Mouse (Mus musculus) liver, embryonic 15.5 days (tissue): ENCODE measurements at regions not wholly inside any gene's neighbourhood (a gene's known extent, or its start where the extent isn't known, plus 50 kb on each side); places are given as distances from the start of the nearest gene placed in this dataset.
A peak's percentile ranks its signal among the peaks of the same experiment; 100 is the strongest.

Experiments used
- ATAC-seq: fragments of 200-750 bp; cut with Nextera tagmentation; 2 replicates; pipeline ENCODE4 v1.8.0; 2017; ENCODE audit warnings: moderate number of reproducible peaks, mild to moderate bottlenecking, moderate library complexity; ENCODE audit not compliant: insufficient read depth
- H3K27ac ChIP-seq: fragments of 300-500 bp; sonication (generic); replicated peaks from 2 replicates; pipeline ENCODE4 v1.5.1; 2015; ENCODE audit warnings: mild to moderate bottlenecking, inconsistent platforms
- H3K27me3 ChIP-seq: fragments of 300-500 bp; sonication (generic); 2 replicates; pipeline ENCODE4 v1.6.1; 2015; ENCODE audit warnings: mild to moderate bottlenecking, inconsistent platforms
- H3K36me3 ChIP-seq: fragments of 300-500 bp; sonication (generic); replicated peaks from 2 replicates; pipeline ENCODE4 v1.6.1; 2015; ENCODE audit warnings: moderate library complexity, mild to moderate bottlenecking, inconsistent platforms
- H3K4me1 ChIP-seq: fragments of 300-500 bp; sonication (generic); replicated peaks from 2 replicates; pipeline ENCODE4 v1.6.1; 2015; ENCODE audit warnings: inconsistent platforms
- H3K4me2 ChIP-seq: fragments of 300-500 bp; sonication (generic); 2 replicates; pipeline ENCODE4 v1.6.1; 2015; ENCODE audit warnings: moderate library complexity, mild to moderate bottlenecking, inconsistent platforms
- H3K4me3 ChIP-seq: fragments of 300-500 bp; sonication (generic); replicated peaks from 2 replicates; pipeline ENCODE4 v1.5.1; 2015; ENCODE audit warnings: mild to moderate bottlenecking, inconsistent platforms
- H3K9ac ChIP-seq: fragments of 300-500 bp; sonication (generic); 2 replicates; pipeline ENCODE4 v1.6.1; 2015; ENCODE audit warnings: moderate library complexity, mild to moderate bottlenecking, inconsistent platforms
- H3K9me3 ChIP-seq: fragments of 300-500 bp; sonication (generic); replicated peaks from 2 replicates; pipeline ENCODE4 v1.6.1; 2016; ENCODE audit warnings: inconsistent platforms
- WGBS: fragments of 180-500 bp; shearing (Covaris S2); methylation state at CpG from one replicate; pipeline ENCODE4 v1.1.7; 2015; ENCODE audit warnings: mixed read lengths; ENCODE audit not compliant: insufficient replicate concordance; 5-methylcytosine and 5-hydroxymethylcytosine counted together

- Histone ChIP-seq H3K36me3 (no peaks in the 10 kb centered on the region), H3K4me1 (peaks cover 20% of the 10 kb centered on the region), H3K4me2 (peak overlapping the region; percentile 42), H3K27me3 (no peaks in the 10 kb centered on the region), H3K9me3 (no peaks in the 10 kb centered on the region), H3K9ac (no peak overlapping the region), H3K4me3 (no peak overlapping the region), H3K27ac (no peak overlapping the region)
- WGBS: 78% methylated on average over 5 of the region's 5 CpGs
- no peak for ATAC-seq
Observed at GRCm38 (mm10) chr9:47133454-47133853, 134.9 kb downstream of the Gm4791 start.

GRCm38 (mm10) chr9:47133873-47134272 lies 135.3 kb downstream of the Gm4791 start:
- WGBS: 27% methylated on average over 8 of the region's 8 CpGs
- H3K4me3 ChIP-seq: no peak overlapping the region
- H3K9ac ChIP-seq: no peak overlapping the region
- H3K9me3 ChIP-seq: no peaks in the 10 kb centered on the region
- H3K27me3 ChIP-seq: no peaks in the 10 kb centered on the region
- peak; percentile 80; the same call in 1 of the 2 replicates for ATAC-seq
- H3K27ac ChIP-seq: no peak overlapping the region
- peak overlapping the region; percentile 42 for H3K4me2 ChIP-seq
- peaks cover 20% of the 10 kb centered on the region for H3K4me1 ChIP-seq
- no peaks in the 10 kb centered on the region for H3K36me3 ChIP-seq

GRCm38 (mm10) chr9:47134479-47134878 lies 135.9 kb downstream of the Gm4791 start:
- Histone ChIP-seq H3K27me3 (no peaks in the 10 kb centered on the region), H3K4me3 (no peak overlapping the region), H3K9me3 (no peaks in the 10 kb centered on the region), H3K9ac (no peak overlapping the region), H3K4me1 (peaks cover 20% of the 10 kb centered on the region), H3K4me2 (peak overlapping the region; percentile 42), H3K36me3 (no peaks in the 10 kb centered on the region), H3K27ac (no peak overlapping the region)
- 52% methylated on average over 4 of the region's 4 CpGs for WGBS
- 0 out of 2 replicates have a peak, but pooled peaks have one; percentile 40 for ATAC-seq

GRCm38 (mm10) chr9:47136641-47137040 lies 138.1 kb downstream of the Gm4791 start:
- WGBS: 78% methylated on average over 5 of the region's 5 CpGs

GRCm38 (mm10) chr9:47153471-47153870 lies 154.9 kb downstream of the Gm4791 start:
- no peak overlapping the region for H3K9ac ChIP-seq
- 74% methylated on average over 7 of the region's 7 CpGs for WGBS
- H3K4me2 ChIP-seq: no peak overlapping the region
- no peaks in the 10 kb centered on the region for H3K36me3 ChIP-seq
- ATAC-seq: no peak
- H3K4me1 ChIP-seq: no peaks in the 10 kb centered on the region
- no peaks in the 10 kb centered on the region for H3K27me3 ChIP-seq
- H3K4me3 ChIP-seq: no peak overlapping the region
- H3K9me3 ChIP-seq: no peaks in the 10 kb centered on the region
- no peak overlapping the region for H3K27ac ChIP-seq

More at GRCm38 (mm10) chr9:47136641-47137040, 138.1 kb downstream of the Gm4791 start:
- H3K9ac ChIP-seq: no peak overlapping the region
- no peaks in the 10 kb centered on the region for H3K27me3 ChIP-seq
- H3K4me2 ChIP-seq: no peak overlapping the region
- H3K9me3 ChIP-seq: no peaks in the 10 kb centered on the region
- no peak for ATAC-seq
- peaks cover 20% of the 10 kb centered on the region for H3K4me1 ChIP-seq
- H3K4me3 ChIP-seq: no peak overlapping the region
- H3K27ac ChIP-seq: no peak overlapping the region
- no peaks in the 10 kb centered on the region for H3K36me3 ChIP-seq

GRCm38 (mm10) chr9:47165480-47166131 lies 167.1 kb downstream of the Gm4791 start:
- Histone ChIP-seq H3K9me3 (no peaks in the 10 kb centered on the region), H3K4me3 (no peak overlapping the region), H3K9ac (no peak overlapping the region), H3K4me1 (no peaks in the 10 kb centered on the region), H3K4me2 (no peak overlapping the region), H3K27ac (no peak overlapping the region), H3K27me3 (no peaks in the 10 kb centered on the region), H3K36me3 (no peaks in the 10 kb centered on the region)
- WGBS: 48% methylated on average over 8 of the region's 8 CpGs
- no peak for ATAC-seq

- ATAC-seq: no peak
- Histone ChIP-seq H3K27me3 (no peaks in the 10 kb centered on the region), H3K4me3 (no peak overlapping the region), H3K27ac (no peak overlapping the region), H3K9ac (no peak overlapping the region), H3K9me3 (no peaks in the 10 kb centered on the region), H3K4me1 (no peaks in the 10 kb centered on the region), H3K4me2 (no peak overlapping the region), H3K36me3 (no peaks in the 10 kb centered on the region)
- WGBS: 66% methylated on average over 20 of the region's 20 CpGs
Observed at GRCm38 (mm10) chr9:47167681-47168240, 169.2 kb downstream of the Gm4791 start.

- H3K4me1 ChIP-seq: no peaks in the 10 kb centered on the region
- no peaks in the 10 kb centered on the region for H3K27me3 ChIP-seq
- H3K36me3 ChIP-seq: no peaks in the 10 kb centered on the region
- H3K4me3 ChIP-seq: no peak overlapping the region
- no peaks in the 10 kb centered on the region for H3K9me3 ChIP-seq
- H3K4me2 ChIP-seq: no peak overlapping the region
- no peak for ATAC-seq
- H3K27ac ChIP-seq: no peak overlapping the region
- no peak overlapping the region for H3K9ac ChIP-seq
- 62% methylated on average over 4 of the region's 4 CpGs for WGBS
Observed at GRCm38 (mm10) chr9:47176044-47176443, 177.5 kb downstream of the Gm4791 start.

GRCm38 (mm10) chr9:47218101-47218500 lies 219.6 kb downstream of the Gm4791 start:
- no peak for ATAC-seq
- no peaks in the 10 kb centered on the region for H3K36me3 ChIP-seq
- 42% methylated on average over 3 of the region's 3 CpGs for WGBS

GRCm38 (mm10) chr9:47223536-47223935 lies 225.0 kb downstream of the Gm4791 start:
- Histone ChIP-seq H3K4me1 (no peaks in the 10 kb centered on the region), H3K4me2 (no peak overlapping the region), H3K9me3 (no peaks in the 10 kb centered on the region), H3K36me3 (no peaks in the 10 kb centered on the region), H3K27ac (no peak overlapping the region), H3K27me3 (no peaks in the 10 kb centered on the region), H3K9ac (no peak overlapping the region), H3K4me3 (no peak overlapping the region)
- no peak for ATAC-seq
- WGBS: 48% methylated on average over 2 of the region's 2 CpGs

More at GRCm38 (mm10) chr9:47218101-47218500, 219.6 kb downstream of the Gm4791 start:
- no peaks in the 10 kb centered on the region for H3K27me3 ChIP-seq
- H3K4me3 ChIP-seq: no peak overlapping the region
- no peak overlapping the region for H3K27ac ChIP-seq
- H3K4me2 ChIP-seq: no peak overlapping the region
- H3K4me1 ChIP-seq: no peaks in the 10 kb centered on the region
- H3K9ac ChIP-seq: no peak overlapping the region
- no peaks in the 10 kb centered on the region for H3K9me3 ChIP-seq

GRCm38 (mm10) chr9:47224249-47224648 lies 225.7 kb downstream of the Gm4791 start:
- ATAC-seq: no peak
- H3K9ac ChIP-seq: no peak overlapping the region

More at GRCm38 (mm10) chr9:47224249-47224648, 225.7 kb downstream of the Gm4791 start:
- Histone ChIP-seq H3K4me2 (no peak overlapping the region), H3K27me3 (no peaks in the 10 kb centered on the region), H3K9me3 (no peaks in the 10 kb centered on the region), H3K27ac (no peak overlapping the region), H3K4me1 (no peaks in the 10 kb centered on the region), H3K4me3 (no peak overlapping the region), H3K36me3 (no peaks in the 10 kb centered on the region)
- WGBS: 7% methylated on average over 1 of the region's 1 CpGs
